Mouse (Mus musculus) midbrain, embryonic 14.5 days (tissue): ENCODE results near the gene Nfyc. TPM values are rescaled to one million over a fixed set of nuclear protein-coding genes. Genes with fewer than 3 reads are reported as not detected.
A peak's percentile ranks its signal among the peaks of the same experiment; 100 is the strongest.

Experiments
- ATAC-seq: fragments of 200-750 bp; cut with Nextera tagmentation; 2 replicates; pipeline ENCODE4 v1.8.0; 2017; ENCODE audit warnings: moderate number of reproducible peaks, moderate library complexity; ENCODE audit not compliant: low FRiP score, low TSS enrichment
- DNase-seq: peaks from one replicate; pipeline ENCODE4 v3.0.0-alpha.2; 2015
- H3K27ac ChIP-seq: fragments of 300-500 bp; sonication (generic); replicated peaks from 2 replicates; pipeline ENCODE4 v1.5.1; 2014; ENCODE audit warnings: mild to moderate bottlenecking, low read depth, low read length, moderate library complexity
- H3K27me3 ChIP-seq: fragments of 300-500 bp; sonication (generic); 2 replicates; pipeline ENCODE4 v1.6.1; 2014; ENCODE audit warnings: low read length, control low read depth, mixed read lengths; ENCODE audit not compliant: control insufficient read depth, insufficient read depth
- H3K36me3 ChIP-seq: fragments of 300-500 bp; sonication (generic); 2 replicates; pipeline ENCODE4 v1.6.1; 2014; ENCODE audit warnings: low read length, control low read depth; ENCODE audit not compliant: control insufficient read depth, insufficient read depth
- H3K4me1 ChIP-seq: fragments of 300-500 bp; sonication (generic); 2 replicates; pipeline ENCODE4 v1.6.1; 2014; ENCODE audit warnings: mild to moderate bottlenecking, antibody characterized with exemption, low read length, control low read depth; ENCODE audit not compliant: control insufficient read depth, insufficient read depth
- H3K4me2 ChIP-seq: fragments of 300-500 bp; sonication (generic); 2 replicates; pipeline ENCODE4 v1.6.1; 2014; ENCODE audit warnings: mild to moderate bottlenecking, low read length, moderate library complexity
- H3K4me3 ChIP-seq: fragments of 300-500 bp; sonication (generic); replicated peaks from 2 replicates; pipeline ENCODE4 v1.5.1; 2014; ENCODE audit warnings: low read depth, low read length
- H3K9ac ChIP-seq: fragments of 300-500 bp; sonication (generic); replicated peaks from 2 replicates; pipeline ENCODE4 v1.6.1; 2014; ENCODE audit warnings: mild to moderate bottlenecking, low read length, moderate library complexity
- H3K9me3 ChIP-seq: fragments of 300-500 bp; sonication (generic); 2 replicates; pipeline ENCODE4 v1.6.1; 2016; ENCODE audit warnings: low read length, control low read depth, mixed read lengths; ENCODE audit not compliant: control insufficient read depth
- WGBS: fragments of 180-500 bp; shearing (Covaris S2); extraction: QIAGEN DNeasy Blood & Tissue Kit; methylation state at CpG from one replicate; pipeline ENCODE4 v1.1.7; 2014; 5-methylcytosine and 5-hydroxymethylcytosine counted together
- microRNA counts: library from miRNA; unstranded; fragments of <30 nt; microRNA quantifications from one replicate; lab custom pipeline; 2016
- microRNA-seq: library from miRNA; unstranded; fragments of <30 nt; microRNA quantifications from one replicate; pipeline ENCODE4, GENCODE M21; 2016
- polyA plus RNA-seq: library from polyadenylated mRNA; unstranded; fragments of >200 nt; fragmentation: Nextera tagmentation; extraction: Ambion mirVana; gene quantifications from 2 replicates; pipeline ENCODE4 v1.2.1, GENCODE M21; 2014

Nfyc gene
- polyA plus RNA-seq, 1 experiment from 2014 or later, result 97.5 TPM

DNA sequence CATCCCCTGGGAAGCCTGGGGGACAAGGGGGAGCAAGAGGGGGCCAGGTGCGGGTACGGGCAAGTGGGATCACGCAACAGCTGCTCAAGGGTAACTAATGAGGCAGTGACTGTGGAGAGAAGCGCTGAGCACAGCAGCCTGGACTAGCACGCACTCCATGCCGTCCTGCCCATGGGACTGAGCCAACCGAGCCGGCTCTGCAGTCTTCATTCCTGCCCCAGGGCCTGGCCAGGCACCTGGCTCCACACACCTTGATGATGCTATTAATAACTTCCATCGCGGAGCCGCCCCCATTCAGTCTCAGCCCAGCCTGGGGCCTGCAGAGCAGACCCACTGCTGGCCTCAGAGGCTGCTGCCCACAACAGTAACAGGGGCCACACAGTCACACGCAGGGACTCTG, 119.1 kb downstream of the Nfyc start:
- Histone ChIP-seq H3K4me2 (no peak overlapping the region), H3K4me1 (peaks cover 15% of the 10 kb centered on the region), H3K27me3 (peaks cover 8% of the 10 kb centered on the region; the same call in 1 of the 2 replicates), H3K9ac (no peak overlapping the region), H3K27ac (no peak overlapping the region), H3K9me3 (no peaks in the 10 kb centered on the region), H3K36me3 (no peaks in the 10 kb centered on the region), H3K4me3 (no peak overlapping the region)
- 70% methylated on average over 12 of the region's 12 CpGs for WGBS
- no peak for DNase-seq
- ATAC-seq, result no peak

MicroRNAs within 50 kb of the gene (microRNA counts, 519-probe panel; counts per million panel counts)
- 4,928 counts per million, percentile 46 among the panel's probes with 10 or more counts for microRNA mmu-miR-30e (lab: Ali Mortazavi, UCI)

Small RNAs within 50 kb of the gene (microRNA-seq; reads per million reads assigned to microRNA genes)
- gene Gm23936 (not detected), gene Mir30c-1 (85.8 reads per million, percentile 54 among the genes with 10 or more reads in this experiment), gene Mir30e (not detected), gene Mir30f (not detected)

Other genes starting within 250 kb of the Nfyc start
- not detected in 2 replicates for gene Gm8439, start 242.8 kb downstream of the Nfyc start, polyA plus RNA-seq
- gene Cited4, start 165.0 kb downstream of the Nfyc start, polyA plus RNA-seq, result 1.2 TPM in 2 replicates
- 3.7 and 3.9 TPM in 2 replicates for gene Kcnq4, start 83.0 kb downstream of the Nfyc start, polyA plus RNA-seq
- gene Rims3, start 23.2 kb upstream of the Nfyc start, polyA plus RNA-seq, result 20.7 and 20.9 TPM in 2 replicates
- 32.5 and 33.5 TPM in 2 replicates for gene Exo5, start 93.4 kb upstream of the Nfyc start, polyA plus RNA-seq
- gene Zfp69, start 120.1 kb upstream of the Nfyc start, polyA plus RNA-seq, result 6.4 and 6.6 TPM in 2 replicates
- gene Smap2, start 185.7 kb upstream of the Nfyc start, polyA plus RNA-seq, result 47.5 and 52.0 TPM in 2 replicates
- gene Col9a2, start 207.8 kb upstream of the Nfyc start, polyA plus RNA-seq, result 8.3 and 10.9 TPM in 2 replicates